Mouse (Mus musculus) erythroid progenitor cell, adult 5-6 weeks (primary cell): ENCODE measurements around the gene Dhps. TPM values are rescaled to one million over a fixed set of nuclear protein-coding genes. Genes with fewer than 3 reads are reported as not detected.
"Not testable (repeated sequence)": the region's sequence is repeated elsewhere in the genome, so short reads cannot be mapped to it uniquely, and the experiment has no call there.

Experiments used
- ATAC-seq: replicated peaks from 2 replicates; pipeline ENCODE4 v1.8.0; 2016; ENCODE audit warnings: moderate number of reproducible peaks, mild to moderate bottlenecking, moderate TSS enrichment, inconsistent platforms; ENCODE audit not compliant: poor library complexity, low FRiP score, severe bottlenecking
- total RNA-seq, 2 experiments: library from RNA; stranded (forward) in 1 of 2; stranded (reverse) in 1 of 2; fragments of 150-400 nt in 1 of 2; fragments of 186-747, 209-891 nt in 1 of 2; gene quantifications; 2 replicates each; pipeline versions ENCODE4 v1.2.3 to v1.2.4; 2015 to 2017; ENCODE audit warnings: low replicate concordance in 2 of 2

Dhps gene
- total RNA-seq, 2 experiments from 2014 or later, result 4.7 to 13.4 TPM

DNA sequence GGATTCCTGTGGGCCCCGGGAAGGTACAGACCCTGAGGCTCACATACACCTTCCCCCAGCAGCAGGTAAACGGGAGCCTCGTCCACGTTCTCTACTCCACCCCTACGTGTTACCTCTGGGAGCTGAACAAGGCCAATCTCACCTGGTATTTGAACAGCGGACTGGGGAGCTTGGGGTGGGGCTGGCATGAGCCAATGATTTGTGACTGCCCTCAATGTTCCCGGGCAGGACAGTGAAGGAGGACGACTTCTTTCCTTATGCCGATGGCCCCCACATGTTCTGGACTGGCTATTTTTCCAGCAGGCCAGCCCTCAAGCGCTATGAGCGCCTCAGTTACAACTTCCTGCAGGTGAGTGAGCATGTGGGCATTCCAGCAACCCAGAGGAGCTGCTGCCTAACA lies 19.3 kb downstream of the Dhps start:
- ATAC-seq, result no peak

DNA sequence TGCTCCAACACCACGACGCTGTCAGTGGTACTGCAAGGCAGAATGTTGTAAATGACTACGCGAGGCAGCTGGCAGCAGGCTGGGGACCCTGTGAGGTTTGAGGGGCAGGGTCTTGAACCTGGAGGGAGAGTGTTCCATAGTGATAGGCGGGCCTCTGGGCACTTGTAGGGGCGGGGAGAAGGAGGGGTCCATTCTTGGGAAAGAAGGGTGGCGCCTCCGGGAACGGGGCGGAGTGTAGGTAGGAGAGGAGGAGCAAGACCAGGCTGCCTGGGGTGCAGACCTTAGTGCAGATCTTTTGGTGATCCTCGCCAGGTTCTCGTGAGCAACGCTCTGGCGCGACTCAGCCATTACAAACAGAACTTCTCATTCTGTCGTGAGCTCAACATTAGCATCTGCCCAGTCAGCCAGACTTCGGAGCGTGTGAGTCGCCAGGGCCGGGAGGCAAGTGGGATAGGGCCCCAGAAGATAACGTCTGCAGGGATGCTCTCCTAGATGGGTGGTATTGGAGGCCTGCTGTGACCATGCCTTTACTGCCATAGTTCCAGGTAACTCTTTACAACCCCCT lies 20.1 kb downstream of the Dhps start:
- ATAC-seq, result no peak

DNA sequence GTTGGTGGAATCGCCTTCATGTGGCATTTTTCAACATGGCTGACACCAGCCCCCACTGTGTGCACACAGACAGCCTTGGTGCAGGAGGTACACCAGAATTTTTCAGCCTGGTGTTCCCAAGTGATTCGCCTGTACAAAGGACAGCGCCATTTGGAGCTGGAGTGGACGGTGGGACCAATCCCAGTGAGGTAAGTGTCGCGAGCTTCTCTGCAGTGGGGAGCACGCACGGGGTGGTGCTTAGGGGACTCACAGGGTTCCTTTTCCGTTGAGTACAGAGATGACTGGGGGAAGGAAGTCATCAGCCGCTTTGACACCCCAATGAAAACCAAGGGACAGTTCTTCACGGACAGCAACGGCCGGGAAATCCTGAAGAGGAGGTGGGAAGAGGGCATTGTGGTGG lies 23.5 kb downstream of the Dhps start:
- ATAC-seq, result no peak

DNA sequence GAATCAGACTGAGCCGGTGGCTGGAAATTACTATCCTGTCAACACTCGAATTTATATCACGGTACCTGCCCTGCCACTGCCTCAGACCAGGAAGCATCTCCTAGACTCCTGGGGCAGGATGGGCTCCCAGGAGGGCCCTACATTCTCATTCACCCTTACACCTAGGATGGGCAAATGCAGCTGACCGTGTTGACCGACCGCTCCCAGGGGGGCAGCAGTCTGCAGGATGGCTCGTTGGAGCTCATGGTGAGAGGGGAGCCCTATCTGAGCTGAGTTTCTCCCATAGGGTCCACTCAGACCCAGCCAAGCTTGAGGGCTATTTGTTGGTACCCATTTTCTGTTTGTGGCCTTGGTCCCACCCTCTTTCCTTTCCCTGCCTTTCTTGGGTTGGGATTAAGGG lies 24.0 kb downstream of the Dhps start:
- ATAC-seq, result no peak

DNA sequence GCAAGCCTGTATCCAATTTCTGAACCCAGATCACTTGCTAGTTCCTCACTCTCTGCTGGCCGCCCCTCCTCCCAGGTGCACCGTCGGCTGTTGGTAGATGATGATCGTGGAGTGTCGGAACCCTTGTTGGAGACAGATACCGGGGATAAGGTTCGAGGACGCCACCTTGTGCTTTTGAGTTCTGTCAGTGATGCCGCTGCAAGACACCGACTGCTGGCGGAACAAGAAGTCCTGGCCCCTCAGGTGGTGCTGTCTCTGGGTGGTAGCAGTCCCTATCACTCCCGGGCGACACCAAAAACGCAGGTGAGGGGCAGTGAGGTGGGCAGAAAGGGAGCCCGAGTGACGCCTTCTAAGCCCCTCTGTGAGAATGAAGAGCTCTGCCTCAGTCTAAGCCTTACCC lies 24.6 kb downstream of the Dhps start:
- ATAC-seq, result no peak

DNA sequence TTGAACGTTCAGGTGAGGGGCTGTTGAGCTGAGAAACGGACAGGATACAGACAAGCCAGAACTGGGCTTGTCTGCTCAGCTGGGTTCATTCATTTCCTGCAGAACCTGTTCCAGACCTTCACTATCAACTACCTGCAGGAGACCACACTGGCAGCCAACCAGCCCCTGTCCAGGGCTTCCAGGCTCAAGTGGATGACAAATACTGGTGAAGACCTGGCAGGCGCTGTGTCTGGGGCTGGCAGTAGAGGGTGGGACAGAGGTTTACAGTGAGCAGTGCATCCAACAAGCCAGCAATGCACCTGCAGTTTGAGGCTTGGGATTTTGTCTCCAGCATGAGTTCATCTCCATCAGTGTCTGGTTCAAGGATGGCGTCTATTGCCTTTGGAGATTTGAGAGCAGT lies 25.3 kb downstream of the Dhps start:
- no peak for ATAC-seq

DNA sequence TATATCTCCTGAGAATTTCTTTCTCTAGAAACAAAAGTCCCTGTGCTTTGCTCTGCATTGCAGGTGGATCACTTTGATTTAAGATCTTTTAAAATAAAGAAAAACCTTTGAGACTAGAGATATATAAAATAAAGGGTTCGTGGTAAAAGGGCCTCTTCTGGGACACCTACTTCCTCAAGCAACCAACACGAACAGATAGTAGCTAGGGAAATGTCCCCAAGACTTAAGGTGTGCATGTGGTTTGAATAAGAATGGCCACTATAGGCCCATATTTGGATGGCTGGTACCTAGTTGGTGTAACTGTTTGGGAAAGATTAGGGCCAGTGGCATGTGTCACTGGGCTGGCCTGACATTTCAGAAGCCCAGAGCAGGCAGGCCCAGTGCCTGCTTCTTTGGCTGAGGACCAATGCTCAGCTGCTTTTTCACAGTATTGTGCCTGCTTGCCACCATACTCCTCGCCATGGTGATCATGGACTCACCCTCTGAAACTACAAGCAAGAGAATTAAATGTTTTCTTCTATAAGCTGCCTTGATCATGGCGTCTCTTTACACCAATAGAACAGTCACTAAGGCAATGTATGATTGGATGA lies 28.6 kb downstream of the Dhps start:
- no peak for ATAC-seq

DNA sequence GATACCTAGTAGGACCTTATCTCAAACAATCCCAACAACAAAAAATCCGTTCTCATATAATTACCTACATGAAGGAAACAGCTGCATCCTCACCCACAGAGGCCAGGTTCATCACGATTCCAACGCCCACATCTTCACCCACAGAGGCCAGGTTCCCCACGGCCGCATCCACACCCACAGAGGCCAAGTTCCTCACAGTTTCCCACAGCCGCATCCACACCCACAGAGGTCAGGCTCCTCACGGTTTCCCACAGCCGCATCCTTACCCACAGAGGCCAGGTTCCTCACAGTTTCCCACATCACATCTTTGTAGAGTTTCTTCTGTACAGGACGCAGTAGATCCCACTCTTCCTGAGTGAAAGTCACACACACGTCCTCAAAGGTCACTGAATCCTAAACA lies 41.7 kb downstream of the Dhps start:
- ATAC-seq, result no peak

DNA sequence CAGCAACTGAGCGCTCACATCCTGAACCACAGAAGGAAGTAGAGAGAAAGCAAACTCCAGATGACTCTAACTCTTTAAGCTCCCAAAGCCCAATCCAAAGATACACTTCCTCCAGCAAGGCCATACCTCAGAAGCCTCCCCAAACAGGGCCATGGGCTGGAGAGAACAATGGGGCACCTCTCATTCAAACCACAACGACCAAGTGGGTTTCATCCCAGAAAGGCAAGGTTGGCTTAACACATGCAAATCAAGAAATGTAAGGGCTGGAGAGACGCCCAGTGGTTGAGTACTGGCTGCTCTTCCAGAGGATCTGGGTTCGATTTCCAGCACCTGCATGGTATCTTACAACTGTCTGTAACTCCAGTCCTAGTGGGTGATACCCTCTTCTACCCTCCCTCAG lies 43.9 kb downstream of the Dhps start:
- ATAC-seq, result no peak

DNA sequence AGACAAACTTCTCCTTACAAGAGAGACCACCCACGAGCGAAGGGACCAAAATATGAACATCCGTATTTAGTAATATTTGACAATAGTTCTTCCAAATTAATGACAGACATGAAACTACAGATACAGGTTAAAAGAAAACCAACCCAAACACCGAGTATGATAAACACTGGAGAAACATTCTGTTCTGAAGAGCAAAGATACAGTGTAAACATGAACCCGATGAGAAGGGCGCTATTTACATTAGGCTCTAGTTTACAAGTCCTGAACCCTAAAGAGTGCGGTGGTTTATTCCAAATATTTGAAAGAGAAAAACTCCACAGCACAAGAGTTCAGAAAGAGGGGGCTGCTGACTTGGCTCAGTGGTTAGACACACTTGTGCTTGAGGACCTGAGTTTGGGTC lies 45.4 kb downstream of the Dhps start:
- ATAC-seq, result no peak

DNA sequence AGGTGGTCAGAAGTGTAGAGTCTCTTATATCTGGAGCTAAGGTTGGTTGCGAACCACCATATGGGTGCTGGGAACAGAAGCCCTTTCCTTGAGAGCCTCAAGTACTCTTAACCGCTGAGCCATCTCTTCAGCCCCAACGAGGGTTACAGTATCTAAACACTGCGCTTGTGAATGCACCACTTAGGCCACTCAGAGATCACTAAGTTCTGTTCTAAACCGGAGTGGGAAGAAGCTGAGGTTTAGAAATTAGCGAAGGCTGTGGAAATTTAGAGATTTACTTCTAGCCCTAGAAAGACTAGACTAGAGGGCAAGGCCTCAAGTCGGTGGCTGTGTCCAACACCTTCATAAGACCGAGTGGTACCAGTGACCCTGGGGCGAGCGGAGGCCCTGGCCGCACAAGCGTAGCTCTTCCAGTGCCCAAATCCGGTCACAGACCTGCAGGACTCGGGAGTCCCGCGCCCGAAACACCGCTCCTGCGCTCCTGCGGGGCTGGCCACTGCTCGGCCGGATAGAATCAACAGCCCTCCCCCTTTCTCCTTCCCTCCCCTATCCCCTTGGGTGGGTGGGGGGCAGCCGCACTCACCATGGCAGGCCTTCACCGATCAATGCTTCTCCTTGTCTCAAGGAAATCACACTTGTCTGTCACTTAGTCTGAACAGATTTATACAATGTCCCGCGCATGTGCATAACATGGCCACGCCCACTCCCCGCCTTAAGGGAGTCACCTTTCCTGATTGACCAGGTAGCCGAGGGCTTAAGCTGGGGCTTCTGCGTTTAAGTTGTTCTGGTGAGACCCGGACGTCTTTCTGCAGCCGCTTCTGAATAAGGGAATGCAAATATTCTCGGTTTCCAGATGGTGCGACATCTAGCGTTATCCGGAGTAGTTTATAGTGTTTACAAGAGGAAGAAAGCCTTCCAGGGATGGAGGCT lies 47.8 kb downstream of the Dhps start:
- ATAC-seq, result no peak

DNA sequence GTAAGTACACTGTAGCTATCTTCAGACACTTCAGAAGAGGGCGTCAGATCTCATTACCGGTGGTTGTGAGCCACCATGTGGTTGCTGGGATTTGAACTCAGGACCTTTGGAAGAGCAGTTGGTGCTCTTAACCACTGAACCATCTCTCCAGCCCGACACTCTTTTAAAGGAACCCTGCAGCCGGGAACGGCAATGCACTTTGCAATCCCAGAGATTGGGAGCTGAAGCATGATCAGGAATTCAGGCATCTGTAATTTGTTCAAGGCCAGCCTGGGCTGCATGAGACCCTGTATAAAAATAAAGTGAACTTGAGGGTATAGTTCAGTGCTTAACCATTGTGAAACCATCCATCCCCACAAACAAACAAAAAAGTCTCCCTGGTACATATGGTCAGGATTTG lies 48.7 kb downstream of the Dhps start:
- ATAC-seq, result not testable (repeated sequence)

DNA sequence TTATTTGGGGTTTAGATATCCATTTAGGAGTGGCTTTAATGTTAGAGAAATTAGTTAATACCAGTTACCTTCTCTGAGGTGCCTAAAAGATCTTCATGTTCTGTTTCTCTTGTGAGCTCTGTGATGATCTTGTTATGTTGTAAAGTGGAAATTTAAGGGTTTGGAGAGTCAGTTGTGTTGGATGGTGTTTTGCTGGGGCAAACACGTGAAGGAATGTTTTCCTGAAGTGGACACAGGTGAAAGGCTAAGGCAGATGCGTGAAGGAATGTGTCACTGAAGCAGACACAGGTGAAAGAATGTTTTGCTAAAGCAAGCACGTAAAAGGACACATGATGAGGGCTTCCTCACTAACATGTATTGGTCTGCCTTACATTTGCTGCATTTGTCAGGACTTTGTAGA lies 51.4 kb downstream of the Dhps start, which contains the start of gene Zfp791:
TSS of gene Zfp791 (minus strand) at position 101 of the 400 bp plus-strand sequence.
- ATAC-seq, result no peak

DNA sequence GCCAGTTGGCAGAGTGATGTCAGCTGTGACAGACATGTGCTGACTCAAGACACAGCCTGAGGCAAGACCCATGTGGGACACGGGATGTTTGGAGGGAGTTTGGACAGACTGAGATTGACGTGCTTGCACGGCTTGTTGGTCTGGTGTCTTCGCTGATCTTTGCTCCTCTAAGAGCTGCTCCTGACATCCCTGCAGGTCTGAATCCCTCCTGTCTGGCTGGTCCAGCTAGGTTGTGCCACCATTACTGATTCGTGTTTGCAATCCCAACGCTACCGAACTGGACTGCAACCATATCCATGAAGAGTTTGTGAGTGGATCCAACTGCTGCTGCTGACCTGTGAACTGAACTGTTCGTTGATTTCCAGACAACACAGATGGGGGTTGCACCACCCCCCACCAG lies 52.1 kb downstream of the Dhps start:
- no peak for ATAC-seq

Other genes with a start within 250 kb of the Dhps start
- gene Dand5, start 248.9 kb upstream of the Dhps start, total RNA-seq (2015; ENCODE audit: low replicate concordance), result 2.5 and 3.8 TPM in 2 replicates
- gene Dand5, start 248.9 kb upstream of the Dhps start, total RNA-seq (2017; ENCODE audit: low replicate concordance), result 5.4 and 6.7 TPM in 2 replicates
- 6.7 and 7.6 TPM in 2 replicates for gene Gadd45gip1, start 240.2 kb upstream of the Dhps start, total RNA-seq (2015; ENCODE audit: low replicate concordance)
- gene Gadd45gip1, start 240.2 kb upstream of the Dhps start, total RNA-seq (2017; ENCODE audit: low replicate concordance), result 11.3 and 16.4 TPM in 2 replicates
- gene Rad23a, start 231.1 kb upstream of the Dhps start, total RNA-seq (2015; ENCODE audit: low replicate concordance), result 273 and 355 TPM in 2 replicates
- 296 and 306 TPM in 2 replicates for gene Rad23a, start 231.1 kb upstream of the Dhps start, total RNA-seq (2017; ENCODE audit: low replicate concordance)
- 261 and 337 TPM in 2 replicates for gene Calr, start 224.8 kb upstream of the Dhps start, total RNA-seq (2015; ENCODE audit: low replicate concordance)
- gene Calr, start 224.8 kb upstream of the Dhps start, total RNA-seq (2017; ENCODE audit: low replicate concordance), result 660 and 677 TPM in 2 replicates
- gene Farsa, start 214.8 kb upstream of the Dhps start, total RNA-seq (2015; ENCODE audit: low replicate concordance), result 11.2 and 19.7 TPM in 2 replicates
- gene Farsa, start 214.8 kb upstream of the Dhps start, total RNA-seq (2017; ENCODE audit: low replicate concordance), result 29.4 and 35.6 TPM in 2 replicates
- 65.2 and 133 TPM in 2 replicates for gene Syce2, start 199.6 kb upstream of the Dhps start, total RNA-seq (2015; ENCODE audit: low replicate concordance)
- 9.2 and 29.9 TPM in 2 replicates for gene Syce2, start 199.6 kb upstream of the Dhps start, total RNA-seq (2017; ENCODE audit: low replicate concordance)
- 16.9 and 36.9 TPM in 2 replicates for gene Gcdh, start 177.8 kb upstream of the Dhps start, total RNA-seq (2015; ENCODE audit: low replicate concordance)
- 22.8 and 26.2 TPM in 2 replicates for gene Gcdh, start 177.8 kb upstream of the Dhps start, total RNA-seq (2017; ENCODE audit: low replicate concordance)
- 262 and 325 TPM in 2 replicates for gene Klf1, start 169.8 kb upstream of the Dhps start, total RNA-seq (2015; ENCODE audit: low replicate concordance)
- gene Klf1, start 169.8 kb upstream of the Dhps start, total RNA-seq (2017; ENCODE audit: low replicate concordance), result 240 and 399 TPM in 2 replicates
- gene Dnase2a, start 163.2 kb upstream of the Dhps start, total RNA-seq (2015; ENCODE audit: low replicate concordance), result 32.7 and 33.2 TPM in 2 replicates
- gene Dnase2a, start 163.2 kb upstream of the Dhps start, total RNA-seq (2017; ENCODE audit: low replicate concordance), result 74.6 and 78.4 TPM in 2 replicates
- gene Mast1, start 134.4 kb upstream of the Dhps start, total RNA-seq (2015; ENCODE audit: low replicate concordance), result not detected in 2 replicates
- not detected in 2 replicates for gene Mast1, start 134.4 kb upstream of the Dhps start, total RNA-seq (2017; ENCODE audit: low replicate concordance)
- gene Rtbdn, start 124.8 kb upstream of the Dhps start, total RNA-seq (2015; ENCODE audit: low replicate concordance), result not detected in 2 replicates
- gene Rtbdn, start 124.8 kb upstream of the Dhps start, total RNA-seq (2017; ENCODE audit: low replicate concordance), result not detected in 2 replicates
- gene Gm49661, start 102.3 kb upstream of the Dhps start, total RNA-seq (2015; ENCODE audit: low replicate concordance), result not detected in 2 replicates
- gene Gm49661, start 102.3 kb upstream of the Dhps start, total RNA-seq (2017; ENCODE audit: low replicate concordance), result not detected in 2 replicates
- gene Prdx2, start 102.2 kb upstream of the Dhps start, total RNA-seq (2015; ENCODE audit: low replicate concordance), result 2,168 and 2,598 TPM in 2 replicates
- gene Prdx2, start 102.2 kb upstream of the Dhps start, total RNA-seq (2017; ENCODE audit: low replicate concordance), result 2,812 and 2,913 TPM in 2 replicates
- 82.6 and 141 TPM in 2 replicates for gene Rnaseh2a, start 102.0 kb upstream of the Dhps start, total RNA-seq (2015; ENCODE audit: low replicate concordance)
- gene Rnaseh2a, start 102.0 kb upstream of the Dhps start, total RNA-seq (2017; ENCODE audit: low replicate concordance), result 63.3 and 93.8 TPM in 2 replicates
- gene Junb, start 93.0 kb upstream of the Dhps start, total RNA-seq (2015; ENCODE audit: low replicate concordance), result 8.0 and 12.3 TPM in 2 replicates
- 10.4 and 15.1 TPM in 2 replicates for gene Junb, start 93.0 kb upstream of the Dhps start, total RNA-seq (2017; ENCODE audit: low replicate concordance)
- 0.42 and 0.72 TPM in 2 replicates for gene Hook2, start 81.2 kb upstream of the Dhps start, total RNA-seq (2015; ENCODE audit: low replicate concordance)
- 2.6 and 4.6 TPM in 2 replicates for gene Hook2, start 81.2 kb upstream of the Dhps start, total RNA-seq (2017; ENCODE audit: low replicate concordance)
- gene Best2, start 57.2 kb upstream of the Dhps start, total RNA-seq (2015; ENCODE audit: low replicate concordance), result not detected in 2 replicates
- not detected in 2 replicates for gene Best2, start 57.2 kb upstream of the Dhps start, total RNA-seq (2017; ENCODE audit: low replicate concordance)
- gene Asna1, start 46.5 kb upstream of the Dhps start, total RNA-seq (2015; ENCODE audit: low replicate concordance), result 42.8 and 69.2 TPM in 2 replicates
- gene Asna1, start 46.5 kb upstream of the Dhps start, total RNA-seq (2017; ENCODE audit: low replicate concordance), result 19.0 and 29.3 TPM in 2 replicates
- 143 and 183 TPM in 2 replicates for gene Trir, start 44.9 kb upstream of the Dhps start, total RNA-seq (2015; ENCODE audit: low replicate concordance)
- 140 and 476 TPM in 2 replicates for gene Trir, start 44.9 kb upstream of the Dhps start, total RNA-seq (2017; ENCODE audit: low replicate concordance)
- gene Tnpo2, start 34.8 kb upstream of the Dhps start, total RNA-seq (2015; ENCODE audit: low replicate concordance), result 24.9 and 35.6 TPM in 2 replicates
- 31.8 and 40.2 TPM in 2 replicates for gene Tnpo2, start 34.8 kb upstream of the Dhps start, total RNA-seq (2017; ENCODE audit: low replicate concordance)
- gene Fbxw9, start 11.7 kb upstream of the Dhps start, total RNA-seq (2015; ENCODE audit: low replicate concordance), result 4.3 and 10.5 TPM in 2 replicates
- 1.4 and 2.8 TPM in 2 replicates for gene Fbxw9, start 11.7 kb upstream of the Dhps start, total RNA-seq (2017; ENCODE audit: low replicate concordance)
- not detected in 2 replicates for gene Gm5741, start 3.8 kb upstream of the Dhps start, total RNA-seq (2015; ENCODE audit: low replicate concordance)
- not detected in 2 replicates for gene Gm5741, start 3.8 kb upstream of the Dhps start, total RNA-seq (2017; ENCODE audit: low replicate concordance)
- 37.7 and 66.3 TPM in 2 replicates for gene Wdr83os, start 9.0 kb downstream of the Dhps start, total RNA-seq (2015; ENCODE audit: low replicate concordance)
- 7.3 and 23.1 TPM in 2 replicates for gene Wdr83os, start 9.0 kb downstream of the Dhps start, total RNA-seq (2017; ENCODE audit: low replicate concordance)
- 30.6 and 35.6 TPM in 2 replicates for gene Wdr83, start 9.5 kb downstream of the Dhps start, total RNA-seq (2015; ENCODE audit: low replicate concordance)
- gene Wdr83, start 9.5 kb downstream of the Dhps start, total RNA-seq (2017; ENCODE audit: low replicate concordance), result 15.8 and 17.6 TPM in 2 replicates
- gene Man2b1, start 11.5 kb downstream of the Dhps start, total RNA-seq (2015; ENCODE audit: low replicate concordance), result 19.8 and 34.4 TPM in 2 replicates
- gene Man2b1, start 11.5 kb downstream of the Dhps start, total RNA-seq (2017; ENCODE audit: low replicate concordance), result 7.0 and 13.2 TPM in 2 replicates
- not detected in 2 replicates for gene Zfp791, start 51.3 kb downstream of the Dhps start, total RNA-seq (2015; ENCODE audit: low replicate concordance)
- gene Zfp791, start 51.3 kb downstream of the Dhps start, total RNA-seq (2017; ENCODE audit: low replicate concordance), result not detected in 2 replicates
- gene Cks1brt, start 80.2 kb downstream of the Dhps start, total RNA-seq (2015; ENCODE audit: low replicate concordance), result not detected in 2 replicates
- gene Cks1brt, start 80.2 kb downstream of the Dhps start, total RNA-seq (2017; ENCODE audit: low replicate concordance), result not detected in 2 replicates
- not detected in 2 replicates for gene Olfr371, start 154.2 kb downstream of the Dhps start, total RNA-seq (2015; ENCODE audit: low replicate concordance)
- gene Olfr371, start 154.2 kb downstream of the Dhps start, total RNA-seq (2017; ENCODE audit: low replicate concordance), result not detected in 2 replicates
- gene Orc6, start 227.9 kb downstream of the Dhps start, total RNA-seq (2015; ENCODE audit: low replicate concordance), result 132 and 186 TPM in 2 replicates
- 128 and 184 TPM in 2 replicates for gene Orc6, start 227.9 kb downstream of the Dhps start, total RNA-seq (2017; ENCODE audit: low replicate concordance)
- gene Vps35, start 228.0 kb downstream of the Dhps start, total RNA-seq (2015; ENCODE audit: low replicate concordance), result 89.0 and 125 TPM in 2 replicates
- gene Vps35, start 228.0 kb downstream of the Dhps start, total RNA-seq (2017; ENCODE audit: low replicate concordance), result 85.3 and 118 TPM in 2 replicates